Mouse (Mus musculus): Measurements from ENCODE around the gene Tnnc1.

Gene Tnnc1

GRCm38 (mm10) chr14:31215157-31216002 lies 7.3 kb downstream of the Tnnc1 start:
- TF ChIP-seq GATA4 (IDR thresholded peaks at IDR 0.05; ENCODE audit: insufficient replicate concordance, low read length), result no peak

- no peak for TF ChIP-seq GATA4 (IDR thresholded peaks at IDR 0.05; ENCODE audit: insufficient replicate concordance, low read length)
Measured at GRCm38 (mm10) chr14:31216846-31217245, 8.7 kb downstream of the Tnnc1 start, which contains the start of gene Nisch. Gene Nisch, minus strand, starts transcription at chr14:31216946.

GRCm38 (mm10) chr14:31217666-31218065 lies 9.6 kb downstream of the Tnnc1 start, which contains the start of gene Sema3g:
Gene Sema3g, plus strand, starts transcription at chr14:31217860.
- TF ChIP-seq GATA4 (IDR thresholded peaks at IDR 0.05; ENCODE audit: insufficient replicate concordance, low read length), result no peak

GRCm38 (mm10) chr14:31226978-31227377 lies 18.9 kb downstream of the Tnnc1 start:
- no peak for TF ChIP-seq GATA4 (IDR thresholded peaks at IDR 0.05; ENCODE audit: insufficient replicate concordance, low read length)

- TF ChIP-seq GATA4 (IDR thresholded peaks at IDR 0.05; ENCODE audit: insufficient replicate concordance, low read length), result no peak
Measured at GRCm38 (mm10) chr14:31228234-31228633, 20.1 kb downstream of the Tnnc1 start.

- TF ChIP-seq GATA4 (IDR thresholded peaks at IDR 0.05; ENCODE audit: insufficient replicate concordance, low read length), result no peak
Measured at GRCm38 (mm10) chr14:31230442-31230841, 22.3 kb downstream of the Tnnc1 start.

GRCm38 (mm10) chr14:31232404-31233069 lies 24.4 kb downstream of the Tnnc1 start:
- TF ChIP-seq GATA4 (IDR thresholded peaks at IDR 0.05; ENCODE audit: insufficient replicate concordance, low read length), result no peak

GRCm38 (mm10) chr14:31233070-31233995 lies 25.2 kb downstream of the Tnnc1 start:
- no peak for TF ChIP-seq GATA4 (IDR thresholded peaks at IDR 0.05; ENCODE audit: insufficient replicate concordance, low read length)

- no peak for TF ChIP-seq GATA4 (IDR thresholded peaks at IDR 0.05; ENCODE audit: insufficient replicate concordance, low read length)
Measured at GRCm38 (mm10) chr14:31233996-31234591, 26.0 kb downstream of the Tnnc1 start.

- no peak for TF ChIP-seq GATA4 (IDR thresholded peaks at IDR 0.05; ENCODE audit: insufficient replicate concordance, low read length)
Measured at GRCm38 (mm10) chr14:31237101-31237882, 29.2 kb downstream of the Tnnc1 start.

GRCm38 (mm10) chr14:31240528-31240927 lies 32.4 kb downstream of the Tnnc1 start:
- no peak for TF ChIP-seq GATA4 (IDR thresholded peaks at IDR 0.05; ENCODE audit: insufficient replicate concordance, low read length)

GRCm38 (mm10) chr14:31244777-31245176 lies 36.7 kb downstream of the Tnnc1 start:
- no peak for TF ChIP-seq GATA4 (IDR thresholded peaks at IDR 0.05; ENCODE audit: insufficient replicate concordance, low read length)

- no peak for TF ChIP-seq GATA4 (IDR thresholded peaks at IDR 0.05; ENCODE audit: insufficient replicate concordance, low read length)
Measured at GRCm38 (mm10) chr14:31245946-31246345, 37.8 kb downstream of the Tnnc1 start.

GRCm38 (mm10) chr14:31248396-31248795 lies 40.3 kb downstream of the Tnnc1 start:
- TF ChIP-seq GATA4 (IDR thresholded peaks at IDR 0.05; ENCODE audit: insufficient replicate concordance, low read length), result no peak
